Mouse (Mus musculus) frontal cortex, postnatal 10 days (tissue): ENCODE results near the gene Dst.
A peak's percentile ranks its signal among the peaks of the same experiment; 100 is the strongest.

Source experiments
- DNase-seq, 2 experiments: peaks; one replicate each; pipeline ENCODE4 v3.0.0; 2022; ENCODE audit warnings: low spot score in 2 of 2, mixed read lengths in 1 of 2

The Dst gene

DNA sequence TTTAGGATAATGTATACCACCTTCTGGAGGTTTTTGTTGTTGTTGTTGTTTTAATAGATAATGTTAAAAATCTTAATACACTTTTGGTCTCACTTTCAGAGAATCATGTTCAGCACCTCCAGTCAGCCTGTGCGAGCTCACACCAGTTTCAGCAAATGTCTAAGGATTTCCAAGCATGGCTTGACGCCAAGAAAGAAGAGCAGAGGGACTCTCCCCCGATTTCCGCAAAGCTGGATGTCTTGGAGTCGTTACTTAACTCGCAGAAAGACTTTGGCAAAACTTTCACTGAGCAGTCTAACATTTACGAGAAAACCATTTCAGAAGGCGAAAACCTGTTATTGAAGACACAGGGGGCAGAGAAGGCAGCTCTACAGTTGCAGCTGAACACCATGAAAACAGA is 319.7 kb downstream of the Dst start:
- DNase-seq = no peak

DNA sequence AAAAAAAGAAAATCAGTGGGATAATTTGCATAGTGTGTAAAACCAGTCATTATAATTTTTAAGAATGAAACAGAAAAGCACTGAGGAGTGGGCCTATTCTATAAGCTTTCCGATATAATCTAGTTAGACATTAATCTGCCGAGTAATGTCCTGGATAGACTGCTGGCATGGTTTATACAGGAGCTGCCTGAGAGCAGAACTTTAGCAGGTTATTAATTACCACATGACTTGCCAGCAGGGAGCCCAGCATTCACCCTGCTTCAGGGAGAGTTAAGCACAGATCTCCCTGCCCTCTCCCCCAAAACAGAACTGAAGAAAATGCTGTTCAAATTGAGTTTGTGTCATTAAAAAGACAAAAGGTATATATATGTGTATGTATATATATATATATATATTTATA is 323.0 kb downstream of the Dst start:
- no peak for DNase-seq

DNA sequence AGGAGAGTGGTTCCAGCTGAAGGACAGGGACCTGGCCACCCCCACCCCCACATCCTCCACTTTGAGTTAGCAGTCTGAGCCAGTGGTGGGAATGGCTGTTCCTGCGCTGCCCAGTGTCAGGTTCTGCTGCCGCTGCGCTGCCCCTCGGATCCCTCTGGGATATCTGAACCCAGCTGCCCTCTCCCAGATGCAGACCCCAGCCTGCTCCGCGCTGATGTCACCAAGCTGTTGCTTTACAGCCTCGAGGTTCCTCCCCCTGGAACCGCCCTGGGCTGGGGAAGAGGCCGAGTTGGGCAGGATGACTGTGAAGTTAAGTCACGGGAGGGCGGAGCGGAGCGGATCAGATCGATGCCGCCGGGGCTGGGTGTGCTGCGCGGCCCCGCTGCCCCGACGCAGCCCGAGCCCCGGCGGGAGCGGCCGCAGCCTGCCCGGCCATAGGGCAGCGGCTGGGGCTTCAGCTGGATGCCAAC is 328.3 kb downstream of the Dst start:
- DNase-seq = peak in 1 of 2 experiments; percentile 24

DNA sequence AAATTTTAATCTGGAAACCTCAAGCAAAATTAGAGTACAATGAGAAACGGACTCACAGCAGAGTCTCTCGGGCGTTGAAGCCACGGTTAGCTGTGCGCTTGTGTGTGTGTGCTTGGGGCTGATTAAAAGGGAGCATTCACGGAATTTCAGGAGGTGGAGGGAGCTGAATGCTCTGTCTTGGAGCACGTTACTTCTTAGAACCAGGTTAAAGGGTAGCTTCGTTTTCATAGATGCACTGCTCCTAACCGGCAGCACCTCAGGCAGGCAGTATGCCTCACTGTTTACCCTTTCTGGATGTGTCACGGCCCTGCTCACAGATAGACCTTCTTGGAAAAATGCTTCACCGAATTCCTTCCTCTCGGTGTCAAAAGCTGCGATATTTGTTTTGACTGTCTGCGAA is 329.2 kb downstream of the Dst start:
- DNase-seq = no peak

DNA sequence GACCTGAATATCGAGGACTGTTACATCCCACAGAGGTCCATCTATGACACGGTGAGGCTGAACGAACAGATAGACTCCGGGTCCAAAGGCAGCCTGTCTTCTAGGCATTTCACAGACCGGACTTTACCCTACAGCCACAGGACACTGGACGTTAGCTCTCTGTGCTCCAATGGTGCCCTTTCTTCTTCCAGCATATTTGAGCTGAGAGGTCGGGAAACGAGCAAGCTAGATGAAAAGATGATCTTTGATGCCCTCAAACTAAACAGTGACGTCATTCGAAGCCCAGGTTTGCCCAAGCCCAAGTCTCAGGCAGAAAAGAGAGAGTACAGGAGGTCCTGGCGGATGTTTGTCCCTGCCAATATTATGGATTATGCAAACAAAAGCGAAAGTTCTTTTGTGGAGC is 329.7 kb downstream of the Dst start:
- no peak for DNase-seq

DNA sequence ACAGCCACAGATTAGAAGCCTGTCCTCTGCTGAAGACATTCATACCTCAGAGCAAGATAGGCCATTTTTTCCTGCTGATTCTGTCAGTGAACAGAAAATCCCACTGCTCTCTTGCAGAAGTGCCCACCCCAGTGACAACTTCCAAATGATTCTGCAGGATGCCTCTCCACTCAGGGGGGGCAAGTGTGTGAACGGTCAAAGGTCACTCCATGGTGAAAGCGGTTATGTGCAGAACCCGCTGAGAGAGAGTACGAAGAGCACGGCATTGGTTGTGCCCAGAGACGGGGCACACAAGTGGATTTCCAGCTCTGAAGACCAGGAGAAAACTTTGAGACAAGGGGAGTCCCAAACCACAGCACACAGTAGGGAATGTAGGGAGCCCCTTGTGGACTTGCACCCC is 330.2 kb downstream of the Dst start:
- DNase-seq = no peak

DNA sequence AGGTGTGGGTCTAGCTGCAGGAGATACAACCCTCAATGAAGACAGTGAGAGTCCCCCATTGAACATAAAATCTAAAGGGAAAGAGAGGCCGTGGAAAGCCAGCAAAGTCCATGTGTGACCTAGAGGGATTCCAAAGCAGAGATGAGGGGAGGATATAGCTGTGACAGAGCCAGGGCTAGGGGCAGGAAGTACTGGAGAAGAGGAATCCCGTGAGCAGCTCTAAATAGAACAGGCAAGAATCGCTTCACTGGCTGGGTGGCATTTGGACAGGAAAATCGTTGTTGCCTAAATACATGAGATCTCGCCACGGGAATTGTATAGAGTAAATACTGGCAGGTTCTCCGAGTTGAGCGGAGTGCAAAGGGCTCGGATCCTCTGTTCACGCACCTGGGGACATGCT is 336.7 kb downstream of the Dst start:
- no peak for DNase-seq

DNA sequence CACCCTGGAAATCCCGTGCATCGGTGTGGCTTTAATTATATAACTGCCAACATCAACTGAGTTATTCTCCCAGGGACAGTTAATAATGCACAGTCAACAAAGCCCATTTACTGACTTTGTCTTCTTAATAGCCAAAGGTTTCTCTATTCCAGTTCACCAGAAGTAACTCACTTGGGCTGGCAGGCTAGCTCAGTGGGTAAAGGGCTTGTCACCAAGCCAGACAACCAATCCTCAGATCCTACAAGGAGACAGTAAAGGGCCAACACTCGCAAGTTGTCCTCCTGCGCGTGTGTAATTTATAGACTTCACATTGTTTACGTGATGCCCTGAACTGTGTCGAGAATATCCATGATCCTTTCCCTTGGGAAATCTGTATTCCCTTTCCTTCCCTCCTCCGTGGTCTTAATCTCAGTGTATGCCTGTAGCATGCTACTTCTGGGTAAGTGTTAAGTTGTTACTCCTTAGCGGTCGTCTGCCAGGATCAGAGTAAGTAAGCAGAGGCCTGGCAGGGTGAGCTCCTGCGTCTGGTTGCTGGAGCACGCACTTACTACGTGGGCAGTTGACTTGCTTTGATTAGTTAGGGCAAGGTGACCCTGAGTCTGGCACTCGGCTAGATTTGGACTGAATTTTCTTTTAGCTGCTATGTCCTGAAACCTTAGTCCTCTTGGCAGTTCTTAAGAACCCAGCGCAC is 338.1 kb downstream of the Dst start:
- no peak for DNase-seq

DNA sequence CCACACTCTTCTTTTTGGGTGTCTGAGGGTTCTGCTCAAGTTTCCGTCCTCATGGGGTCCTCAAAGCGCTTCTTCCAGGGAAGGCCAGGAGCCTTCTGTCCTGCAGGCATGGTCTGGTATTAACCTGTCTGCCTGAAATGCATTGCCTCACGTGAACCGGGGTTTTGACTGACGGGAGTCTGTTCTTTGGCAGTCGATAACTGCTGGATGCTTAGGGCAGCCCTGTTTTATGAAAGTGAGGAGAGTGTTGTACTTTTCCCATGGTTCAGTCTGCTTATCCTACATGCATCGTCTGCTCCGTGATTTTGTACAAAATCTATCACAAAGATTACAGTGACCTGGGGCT is 338.6 kb downstream of the Dst start:
- no peak for DNase-seq

DNA sequence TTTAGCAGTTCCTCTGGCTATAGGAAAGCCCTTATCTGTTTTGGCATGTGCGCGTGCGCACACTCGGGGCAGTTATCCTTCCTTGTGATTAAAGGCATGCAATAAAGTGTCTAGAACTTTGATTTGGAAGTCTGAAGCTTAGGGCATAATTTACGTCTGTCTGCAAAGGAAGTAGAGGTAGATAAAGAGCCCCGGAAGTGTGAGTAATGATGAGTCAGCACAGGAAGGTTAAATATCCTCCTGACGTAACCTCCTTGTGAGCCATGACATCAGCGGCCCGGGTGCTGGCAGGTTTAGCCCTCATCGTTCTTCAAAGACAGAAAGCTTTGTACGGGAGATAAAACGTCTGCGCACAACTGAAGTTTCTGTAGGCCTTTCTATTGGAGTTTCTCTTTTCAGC is 343.1 kb downstream of the Dst start:
- DNase-seq = no peak

DNA sequence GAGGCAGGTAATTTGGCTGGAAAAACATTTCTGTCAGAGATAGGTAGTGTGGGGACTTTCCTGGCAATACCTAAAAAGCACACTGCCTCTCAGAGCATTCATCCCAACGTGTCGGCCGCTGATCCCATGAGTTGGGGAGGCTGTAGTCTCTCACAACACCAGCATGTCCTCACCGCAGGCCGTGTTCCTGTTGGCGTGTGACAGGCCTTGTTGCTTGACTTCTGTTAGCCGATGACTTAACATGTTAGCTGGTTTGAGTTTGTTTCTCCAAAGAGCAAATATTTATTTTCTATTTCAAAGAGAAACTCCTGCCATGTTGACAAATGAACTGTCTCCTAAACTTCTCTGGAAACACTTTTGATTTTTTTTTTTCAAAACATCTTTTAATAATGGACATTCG is 344.2 kb downstream of the Dst start:
- no peak for DNase-seq

DNA sequence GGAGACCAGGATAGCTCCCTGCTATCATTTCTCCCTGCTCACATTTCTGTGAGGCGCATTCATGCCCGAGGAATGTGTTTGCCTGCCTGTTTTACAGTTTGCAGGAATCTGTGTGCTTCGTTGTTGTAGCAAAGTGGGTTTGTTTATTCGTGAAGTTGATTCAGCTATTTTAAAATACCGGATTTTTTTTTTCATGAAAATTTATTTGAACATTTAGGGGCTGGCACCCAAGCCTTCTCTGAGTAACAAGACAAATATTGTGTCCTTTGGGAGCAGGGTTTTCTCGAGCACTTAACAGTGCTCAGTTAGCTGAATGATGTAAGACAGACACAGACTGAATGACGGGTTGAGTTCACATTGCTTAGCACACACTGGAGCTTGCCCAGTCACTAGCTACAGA is 345.9 kb downstream of the Dst start:
- no peak for DNase-seq

DNA sequence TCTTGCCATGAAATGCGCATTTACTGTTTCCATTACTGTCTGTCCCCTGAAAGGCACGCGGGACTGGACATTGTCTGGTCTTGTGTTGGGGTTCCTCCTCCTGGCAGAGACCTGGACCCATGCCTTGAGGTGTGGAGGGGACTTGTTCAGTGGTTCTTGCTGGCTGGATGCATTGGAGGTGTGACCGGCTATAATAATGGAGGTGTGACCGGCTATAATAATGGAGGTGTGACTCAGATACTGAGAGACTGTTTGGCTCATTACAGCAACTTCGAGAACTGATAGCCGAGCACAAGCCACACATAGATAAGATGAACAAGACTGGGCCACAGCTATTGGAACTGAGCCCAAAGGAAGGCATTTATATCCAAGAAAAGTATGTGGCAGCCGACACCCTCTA is 351.9 kb downstream of the Dst start:
- no peak for DNase-seq

DNA sequence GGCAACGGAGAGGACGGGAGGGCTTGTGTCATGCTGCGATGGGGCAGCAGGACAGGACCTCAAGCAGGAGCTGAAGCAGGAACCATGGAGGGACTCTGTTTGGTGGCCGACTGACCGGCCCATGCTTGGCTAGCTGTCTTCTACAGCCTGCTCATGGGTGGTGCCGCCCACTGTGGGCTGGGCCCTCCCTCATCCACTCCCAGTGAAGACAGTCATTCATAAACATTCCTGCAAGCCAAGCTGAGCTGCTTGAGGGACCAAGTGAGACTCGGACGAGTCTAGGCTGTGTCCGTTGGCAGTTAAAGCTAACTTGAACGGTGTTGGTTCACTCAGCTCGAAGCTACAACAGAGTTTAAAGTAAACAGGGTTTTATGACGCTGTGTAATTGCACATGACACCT is 353.0 kb downstream of the Dst start:
- DNase-seq = no peak

DNA sequence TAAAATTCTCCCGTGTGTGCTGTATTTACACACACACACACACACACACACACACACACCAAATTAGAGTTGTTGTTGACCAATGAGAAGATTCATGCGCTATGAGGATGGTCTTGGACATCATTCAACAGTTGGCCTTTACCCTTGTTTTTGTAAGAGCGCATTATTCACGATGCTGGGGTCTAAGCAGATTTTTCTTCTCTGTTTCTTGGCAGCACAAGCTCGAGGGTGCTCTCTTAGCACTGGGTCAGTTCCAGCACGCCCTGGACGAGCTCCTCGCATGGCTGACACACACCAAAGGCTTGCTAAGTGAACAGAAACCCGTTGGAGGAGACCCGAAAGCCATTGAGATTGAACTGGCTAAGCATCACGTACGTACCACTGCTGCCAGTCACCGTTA is 360.5 kb downstream of the Dst start:
- DNase-seq = no peak

DNA sequence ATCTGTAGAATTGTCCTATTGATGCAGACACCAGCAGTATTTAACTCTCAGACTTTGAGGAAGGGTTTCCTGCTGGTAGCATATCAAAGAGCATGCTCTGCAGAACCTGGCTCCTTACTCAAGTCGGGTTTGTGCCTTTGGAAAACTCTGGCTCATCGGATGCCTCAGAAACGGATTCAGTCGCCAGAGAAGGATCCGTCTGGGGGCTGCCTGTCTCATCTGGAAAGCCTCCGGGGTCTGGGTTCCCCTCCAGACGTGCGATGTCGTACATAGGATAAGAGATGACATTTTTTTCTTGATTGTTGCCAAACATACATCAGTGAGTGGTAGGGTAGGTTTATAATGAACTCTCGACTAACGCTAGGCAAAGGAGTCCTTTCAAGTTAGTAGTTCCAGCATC is 361.6 kb downstream of the Dst start:
- no peak for DNase-seq

DNA sequence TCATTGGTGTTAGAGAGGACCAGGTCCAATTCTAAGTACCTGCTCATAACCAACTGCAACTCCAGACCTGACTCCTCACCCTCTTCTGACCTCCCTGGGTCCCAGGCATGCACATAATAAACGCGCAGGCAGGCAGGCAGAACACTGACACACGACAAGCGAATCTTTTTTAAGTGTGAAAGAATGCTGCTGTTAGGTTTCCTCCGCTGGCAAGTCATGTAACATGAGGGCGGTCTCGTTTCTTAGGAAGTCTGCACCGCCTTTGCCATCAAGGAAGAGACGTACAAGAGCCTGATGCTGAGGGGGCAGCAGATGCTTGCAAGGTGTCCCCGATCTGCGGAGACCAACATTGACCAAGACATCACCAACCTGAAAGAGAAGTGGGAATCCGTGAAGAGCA is 365.9 kb downstream of the Dst start:
- DNase-seq = no peak

DNA sequence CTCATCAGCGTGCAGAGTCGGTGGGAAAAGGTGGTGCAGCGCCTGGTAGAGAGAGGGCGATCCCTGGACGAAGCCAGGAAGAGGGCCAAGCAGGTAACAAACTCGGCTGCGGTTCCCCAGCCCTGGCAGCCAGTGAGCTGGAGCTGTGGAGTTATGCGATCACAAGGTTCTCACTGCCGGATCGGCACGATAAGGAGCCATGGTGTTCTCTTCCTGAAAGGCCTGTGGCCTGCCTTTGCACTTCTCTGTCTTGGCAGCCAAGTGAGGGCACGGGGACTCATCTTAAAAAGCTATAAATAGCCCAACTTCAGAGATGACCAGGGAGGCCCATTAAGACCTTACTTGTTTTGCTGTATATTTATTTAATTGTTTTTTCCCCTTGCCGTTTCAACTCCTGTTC is 367.8 kb downstream of the Dst start:
- no peak for DNase-seq

DNA sequence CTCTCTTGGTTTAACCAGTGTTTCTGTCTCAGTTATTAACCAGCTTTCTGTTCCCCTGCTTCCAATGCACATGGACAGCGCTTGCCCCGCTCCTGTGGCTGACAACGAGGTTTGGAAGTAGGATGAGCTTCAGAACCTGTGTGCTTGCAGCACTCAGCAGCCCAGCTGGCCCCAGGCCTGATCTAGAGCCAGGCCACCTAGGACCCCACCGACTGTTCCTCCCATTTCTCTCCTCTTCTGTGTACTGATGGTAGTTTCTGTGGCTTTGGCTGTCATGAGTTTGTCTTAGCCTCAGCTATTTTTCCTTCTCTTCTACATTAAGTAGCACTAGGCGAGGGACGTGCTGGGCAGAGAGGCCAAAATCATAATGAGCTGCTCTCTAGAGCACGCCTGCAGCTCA is 368.7 kb downstream of the Dst start:
- no peak for DNase-seq

DNA sequence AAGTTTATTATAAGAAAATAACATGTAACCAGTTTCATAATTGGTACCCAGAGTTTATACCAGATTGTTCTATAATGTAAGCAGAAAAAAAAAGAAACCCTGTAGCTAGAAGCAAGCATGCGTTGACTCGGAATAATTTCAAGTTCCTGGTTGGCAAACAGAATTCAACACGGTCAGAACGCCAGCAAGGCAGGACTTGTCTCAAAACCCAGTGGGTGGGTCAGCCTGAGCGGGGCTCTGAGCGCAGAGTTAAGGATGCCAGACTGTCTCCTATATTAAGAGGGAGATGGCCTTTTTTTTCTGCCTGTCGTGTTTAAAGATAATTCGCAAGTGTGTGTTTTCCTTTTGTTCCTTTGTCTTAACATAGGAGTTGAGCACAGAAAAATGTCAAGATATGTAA is 369.2 kb downstream of the Dst start:
- no peak for DNase-seq

DNA sequence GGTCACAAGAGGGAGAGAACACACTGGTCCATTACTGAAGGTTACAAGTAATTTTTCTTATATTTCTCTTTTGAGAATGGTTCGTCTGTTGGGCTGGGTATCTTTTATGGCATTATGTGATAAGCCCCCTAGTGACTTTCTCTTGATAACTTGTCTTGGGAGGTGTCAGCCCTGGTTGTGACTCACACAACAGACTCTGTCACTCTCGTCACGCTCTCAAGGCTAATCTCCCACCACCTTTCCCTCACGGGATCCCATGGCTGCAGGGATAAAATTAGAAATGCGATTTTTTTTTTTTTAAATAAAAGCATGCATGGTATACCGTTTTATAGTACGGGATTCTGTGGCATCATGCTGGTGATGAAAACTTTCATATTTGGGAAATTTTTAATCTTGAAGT is 375.5 kb downstream of the Dst start:
- DNase-seq = no peak

DNA sequence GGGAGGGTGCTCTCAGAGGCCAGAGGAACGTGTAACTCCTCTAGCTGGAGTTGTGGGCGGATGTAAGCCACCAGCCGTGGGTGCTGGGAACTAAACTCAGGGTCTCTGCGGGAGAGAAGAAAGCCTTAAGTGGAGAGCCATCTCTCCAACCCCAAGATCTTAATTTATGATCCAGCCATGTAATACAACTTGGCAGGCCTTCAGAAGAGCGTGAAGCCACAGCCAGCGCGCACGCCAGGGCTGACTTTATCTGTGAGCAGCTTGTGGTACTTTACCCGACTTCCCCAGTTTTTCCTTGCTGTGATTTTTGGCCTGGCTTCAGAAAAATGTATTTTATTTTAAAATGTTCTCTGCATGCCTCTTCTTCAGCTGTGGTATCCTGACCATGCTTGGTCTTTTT is 377.0 kb downstream of the Dst start:
- DNase-seq = no peak

DNA sequence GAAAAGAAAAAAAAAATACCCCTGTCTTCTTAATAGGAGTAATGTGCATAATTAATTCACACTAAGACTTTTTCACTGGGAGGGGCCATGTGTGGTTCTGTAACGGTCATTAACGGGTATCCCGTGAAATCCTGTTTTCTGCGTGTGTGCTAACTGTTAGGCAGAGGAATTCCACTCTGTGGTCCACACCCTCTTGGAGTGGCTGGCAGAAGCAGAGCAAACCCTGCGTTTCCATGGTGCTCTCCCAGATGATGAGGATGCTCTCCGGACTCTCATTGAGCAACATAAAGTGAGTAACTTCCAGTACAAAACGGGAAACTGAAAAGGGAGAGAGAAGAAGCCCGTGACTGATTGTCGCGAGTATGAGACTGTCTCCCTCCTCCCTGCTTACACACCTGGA is 379.7 kb downstream of the Dst start:
- no peak for DNase-seq

DNA sequence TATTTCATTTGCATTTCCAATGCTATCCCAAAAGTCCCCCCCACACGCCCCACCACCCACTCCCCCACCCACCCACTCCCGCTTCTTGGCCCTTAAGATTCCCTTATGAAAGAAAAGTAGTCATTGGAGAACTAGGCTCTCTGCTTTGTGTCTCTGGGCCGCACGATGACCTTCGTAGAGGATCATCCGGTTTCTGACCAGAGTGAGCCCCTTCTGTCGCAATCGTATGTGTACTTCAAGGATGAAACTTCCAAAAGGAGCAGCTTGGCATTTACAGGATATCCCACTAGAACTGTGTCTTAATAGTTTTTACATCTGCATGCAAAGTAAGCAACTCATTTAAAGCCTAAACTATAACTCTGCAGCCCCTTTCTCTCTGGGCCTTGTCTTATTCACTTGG is 380.2 kb downstream of the Dst start:
- DNase-seq = no peak
